Mouse (Mus musculus) liver, embryonic 15.5 days (tissue): Measurements from ENCODE around the gene Mapre1. TPM values are rescaled to one million over a fixed set of nuclear protein-coding genes. Genes with fewer than 3 reads are reported as not detected.

Experiments
- polyA plus RNA-seq: library from polyadenylated mRNA; unstranded; fragments of >200 nt; fragmentation: Nextera tagmentation; extraction: Ambion mirVana; gene quantifications from 2 replicates; pipeline ENCODE4 v1.2.1, GENCODE M21; 2015

Mapre1 gene
- polyA plus RNA-seq, 1 experiment from 2014 or later, result 111 TPM

Other genes with a start within 250 kb of the Mapre1 start
- not detected in 2 replicates for gene 4930404H24Rik, start 248.5 kb upstream of the Mapre1 start, polyA plus RNA-seq
- 4.7 and 4.9 TPM in 2 replicates for gene Nol4l, start 211.3 kb upstream of the Mapre1 start, polyA plus RNA-seq
- 28.1 and 28.2 TPM in 2 replicates for gene Commd7, start 108.5 kb upstream of the Mapre1 start, polyA plus RNA-seq
- 4.3 and 4.4 TPM in 2 replicates for gene Dnmt3b, start 91.8 kb upstream of the Mapre1 start, polyA plus RNA-seq
- 0.67 and 0.81 TPM in 2 replicates for gene Dnmt3c, start 44.6 kb upstream of the Mapre1 start, polyA plus RNA-seq
- 0.07 and 0.08 TPM in 2 replicates for gene Efcab8, start 38.7 kb downstream of the Mapre1 start, polyA plus RNA-seq
- gene Sun5, start 129.8 kb downstream of the Mapre1 start, polyA plus RNA-seq, result not detected in 2 replicates
- gene Bpifb2, start 133.8 kb downstream of the Mapre1 start, polyA plus RNA-seq, result not detected in 2 replicates
- gene Bpifb6, start 159.1 kb downstream of the Mapre1 start, polyA plus RNA-seq, result not detected in 2 replicates
- gene Bpifb3, start 177.0 kb downstream of the Mapre1 start, polyA plus RNA-seq, result not detected in 2 replicates
- gene Bpifb4, start 196.9 kb downstream of the Mapre1 start, polyA plus RNA-seq, result 0.06 and 0.13 TPM in 2 replicates
- not detected in 2 replicates for gene Bpifa6, start 233.7 kb downstream of the Mapre1 start, polyA plus RNA-seq